Mouse (Mus musculus): ENCODE measurements around the gene Cers1. TPM values are rescaled to one million over a fixed set of nuclear protein-coding genes. Genes with fewer than 3 reads are reported as not detected.

Gene Cers1
- 2.6 and 4.0 TPM in 2 replicates for polyA plus RNA-seq (2015; fragmentation: Nextera tagmentation; extraction: Ambion mirVana)

DNA sequence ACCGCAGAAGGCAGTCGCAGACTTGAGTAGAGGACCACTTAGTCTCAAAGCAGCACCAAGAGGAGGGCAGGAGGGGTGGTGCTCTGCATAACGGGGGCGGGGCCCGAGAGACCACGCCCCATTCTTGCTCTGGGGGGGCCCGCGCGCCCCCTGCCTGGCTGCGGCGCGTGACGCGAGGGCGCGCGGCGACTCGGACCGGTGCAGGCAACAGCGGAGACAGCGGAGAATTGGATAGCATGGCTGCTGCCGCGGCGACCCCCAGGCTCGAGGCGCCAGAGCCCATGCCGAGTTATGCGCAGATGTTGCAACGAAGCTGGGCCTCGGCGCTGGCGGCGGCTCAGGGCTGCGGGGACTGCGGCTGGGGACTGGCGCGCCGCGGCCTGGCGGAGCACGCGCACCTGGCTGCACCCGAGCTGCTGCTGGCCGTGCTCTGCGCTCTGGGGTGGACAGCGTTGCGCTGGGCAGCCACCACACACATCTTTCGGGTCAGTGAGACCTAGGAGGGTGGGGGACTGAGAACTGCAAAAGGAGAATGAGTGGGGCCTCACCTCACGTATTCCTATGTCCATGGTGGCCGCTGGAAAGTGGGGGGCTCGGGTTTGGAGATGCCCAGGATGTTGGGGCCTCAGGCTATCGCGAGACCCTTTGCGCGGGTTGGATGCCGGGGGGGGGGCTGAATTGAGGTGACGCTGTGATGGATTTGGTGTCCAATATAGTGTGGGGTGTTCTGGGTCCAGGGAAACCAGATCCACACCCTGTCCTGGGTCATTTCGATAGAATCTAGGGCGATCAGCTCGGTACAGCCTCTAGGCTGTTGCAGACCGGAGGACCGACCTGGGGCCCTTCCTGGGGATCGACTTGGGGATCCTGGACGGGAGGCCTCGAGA lies at the start of gene Cers1:
Gene Cers1, plus strand, starts transcription at position 152 of the 887 bp plus-strand sequence.
- H3K27me3 ChIP-seq = no peaks in the 10 kb centered on the region
- H3K27ac ChIP-seq = peak within 1 kb of the TSS; percentile 45; the same call in 1 of the 2 replicates
- peak within 1 kb of the TSS; percentile 61 for H3K4me3 ChIP-seq (replicated peaks)
- peak within 1 kb of the TSS; percentile 87 for H3K4me2 ChIP-seq
- peak; percentile 69 for ATAC-seq (replicated peaks; ENCODE audit: low FRiP score)
- H3K4me1 ChIP-seq = peaks cover 28% of the 10 kb centered on the region
- 3% methylated on average over 66 of the region's 66 CpGs for WGBS
- H3K9ac ChIP-seq = peak within 1 kb of the TSS; percentile 56
- peaks cover 30% of the 10 kb centered on the region for H3K36me3 ChIP-seq
- H3K9me3 ChIP-seq (replicated peaks) = no peaks in the 10 kb centered on the region

DNA sequence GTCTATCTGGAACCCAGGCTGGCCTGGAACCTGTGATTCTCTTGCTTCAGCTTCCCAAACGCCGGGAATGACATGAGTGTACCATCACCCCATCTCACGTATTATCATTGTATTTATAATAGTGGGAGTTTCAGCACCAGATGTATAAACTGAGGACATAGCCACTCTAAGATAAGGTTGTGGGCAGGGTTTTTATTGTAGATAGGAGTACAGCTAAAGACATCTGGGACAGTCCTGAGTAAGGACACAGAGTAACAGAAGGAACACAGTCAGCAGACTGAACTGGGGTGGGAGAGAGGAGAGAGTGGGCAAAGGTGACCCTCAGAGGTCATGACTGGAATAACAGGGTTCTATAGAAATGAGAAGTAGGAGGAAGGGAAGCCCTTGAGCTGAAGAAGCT lies 47.9 kb upstream of the Cers1 start:
- peaks cover 38% of the 10 kb centered on the region for H3K36me3 ChIP-seq
- H3K9me3 ChIP-seq (replicated peaks) = no peaks in the 10 kb centered on the region
- peaks cover 7% of the 10 kb centered on the region; the same call in 1 of the 2 replicates for H3K4me1 ChIP-seq
- ATAC-seq (replicated peaks; ENCODE audit: low FRiP score) = no peak
- H3K9ac ChIP-seq = no peak overlapping the region
- no peak overlapping the region for H3K4me2 ChIP-seq
- 85% methylated on average over 3 of the region's 3 CpGs for WGBS
- H3K27ac ChIP-seq = no peak overlapping the region
- H3K4me3 ChIP-seq (replicated peaks) = no peak overlapping the region
- no peaks in the 10 kb centered on the region for H3K27me3 ChIP-seq

DNA sequence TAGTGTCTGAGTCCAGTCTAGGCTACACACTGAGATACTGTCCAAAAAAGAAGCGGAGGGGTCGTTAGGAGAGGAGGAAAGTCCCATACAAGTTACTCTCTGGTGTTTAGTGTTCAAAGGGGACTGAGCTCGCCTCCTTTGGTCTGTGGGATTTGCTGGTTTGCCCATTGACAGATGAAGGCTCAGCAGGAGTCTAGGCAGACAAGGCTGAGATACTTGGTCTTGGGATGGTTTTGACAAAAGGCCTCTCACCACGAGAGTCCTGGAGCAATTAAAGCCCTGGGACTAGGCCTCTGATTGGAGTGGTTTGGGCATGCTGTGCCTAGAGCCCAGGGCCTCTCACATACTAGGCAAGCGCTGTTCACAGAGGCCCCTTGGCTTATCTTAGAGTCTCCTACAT lies 47.3 kb upstream of the Cers1 start:
- no peak overlapping the region for H3K4me3 ChIP-seq (replicated peaks)
- peaks cover 31% of the 10 kb centered on the region for H3K36me3 ChIP-seq
- H3K9me3 ChIP-seq (replicated peaks) = no peaks in the 10 kb centered on the region
- WGBS = 62% methylated on average over 5 of the region's 5 CpGs
- no peaks in the 10 kb centered on the region for H3K27me3 ChIP-seq
- H3K4me2 ChIP-seq = no peak overlapping the region
- no peak for ATAC-seq (replicated peaks; ENCODE audit: low FRiP score)
- H3K4me1 ChIP-seq = peaks cover 12% of the 10 kb centered on the region; the same call in 1 of the 2 replicates
- no peak overlapping the region for H3K9ac ChIP-seq
- peak overlapping the region; percentile 48; the same call in 1 of the 2 replicates for H3K27ac ChIP-seq

GRCm38 (mm10) chr8:70268799-70269565 lies 46.6 kb upstream of the Cers1 start:
- no peak overlapping the region for H3K4me3 ChIP-seq (replicated peaks)
- H3K4me1 ChIP-seq = peaks cover 12% of the 10 kb centered on the region; the same call in 1 of the 2 replicates
- peak overlapping the region; percentile 48; the same call in 1 of the 2 replicates for H3K27ac ChIP-seq
- 52% methylated on average over 11 of the region's 11 CpGs for WGBS
- no peaks in the 10 kb centered on the region for H3K27me3 ChIP-seq
- no peaks in the 10 kb centered on the region for H3K9me3 ChIP-seq (replicated peaks)
- peaks cover 25% of the 10 kb centered on the region for H3K36me3 ChIP-seq
- H3K4me2 ChIP-seq = no peak overlapping the region
- no peak overlapping the region for H3K9ac ChIP-seq
- no peak for ATAC-seq (replicated peaks; ENCODE audit: low FRiP score)

- no peaks in the 10 kb centered on the region for H3K27me3 ChIP-seq
- H3K9me3 ChIP-seq (replicated peaks) = no peaks in the 10 kb centered on the region
- H3K4me3 ChIP-seq (replicated peaks) = no peak overlapping the region
- no peak overlapping the region for H3K27ac ChIP-seq
- H3K4me1 ChIP-seq = peaks cover 17% of the 10 kb centered on the region; the same call in 1 of the 2 replicates
- no peaks in the 10 kb centered on the region for H3K36me3 ChIP-seq
- no peak overlapping the region for H3K4me2 ChIP-seq
- peak; percentile 41; the same call in 1 of the 2 replicates for ATAC-seq (replicated peaks; ENCODE audit: low FRiP score)
- WGBS = 45% methylated on average over 3 of the region's 3 CpGs
- H3K9ac ChIP-seq = no peak overlapping the region
These were observed 42.6 kb upstream of the Cers1 start for GRCm38 (mm10) chr8:70272949-70273348.

- Histone ChIP-seq H3K27me3 (no peaks in the 10 kb centered on the region), H3K36me3 (no peaks in the 10 kb centered on the region), H3K9ac (no peak overlapping the region), H3K4me2 (no peak overlapping the region), H3K4me3 (replicated peaks) (no peak overlapping the region), H3K27ac (no peak overlapping the region), H3K4me1 (peaks cover 22% of the 10 kb centered on the region; the same call in 1 of the 2 replicates), H3K9me3 (replicated peaks) (no peaks in the 10 kb centered on the region)
- ATAC-seq (replicated peaks; ENCODE audit: low FRiP score) = no peak
These were observed 41.2 kb upstream of the Cers1 start for GRCm38 (mm10) chr8:70274350-70274749.

- Histone ChIP-seq H3K27me3 (no peaks in the 10 kb centered on the region), H3K9me3 (replicated peaks) (no peaks in the 10 kb centered on the region), H3K4me2 (no peak overlapping the region), H3K4me3 (replicated peaks) (no peak overlapping the region), H3K9ac (no peak overlapping the region), H3K27ac (peak overlapping the region; percentile 75), H3K4me1 (peaks cover 34% of the 10 kb centered on the region), H3K36me3 (no peaks in the 10 kb centered on the region)
- 85% methylated on average over 3 of the region's 3 CpGs for WGBS
- ATAC-seq (replicated peaks; ENCODE audit: low FRiP score) = 0 out of 2 replicates have a peak, but pooled peaks have one; percentile 23
These were observed 39.1 kb upstream of the Cers1 start for GRCm38 (mm10) chr8:70276476-70276875.

DNA sequence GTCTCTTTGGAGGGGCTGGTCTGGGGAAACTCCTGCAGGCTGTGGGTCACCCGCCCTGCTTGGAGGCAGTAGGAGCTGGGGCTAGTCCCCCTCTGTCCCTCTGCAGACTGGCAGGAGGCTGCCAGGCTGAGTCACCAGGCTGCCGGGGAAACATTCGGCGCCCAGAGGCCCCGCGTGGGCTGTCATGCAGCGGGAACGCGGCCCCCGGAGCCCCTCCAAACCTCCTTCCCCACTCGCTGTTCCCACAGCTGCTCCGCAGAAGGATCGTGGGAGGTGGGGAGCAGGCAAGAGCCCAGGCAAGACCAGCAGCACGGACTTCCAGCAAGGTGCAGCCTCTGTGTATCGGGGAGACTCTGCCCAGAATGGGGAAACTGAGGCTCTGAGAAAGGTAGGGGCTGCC lies 37.4 kb upstream of the Cers1 start:
- 58% methylated on average over 15 of the region's 15 CpGs for WGBS
- no peak overlapping the region for H3K4me3 ChIP-seq (replicated peaks)
- no peak overlapping the region for H3K4me2 ChIP-seq
- no peak overlapping the region for H3K9ac ChIP-seq
- H3K4me1 ChIP-seq = peaks cover 34% of the 10 kb centered on the region
- no peaks in the 10 kb centered on the region for H3K9me3 ChIP-seq (replicated peaks)
- H3K27ac ChIP-seq = no peak overlapping the region
- no peaks in the 10 kb centered on the region for H3K27me3 ChIP-seq
- ATAC-seq (replicated peaks; ENCODE audit: low FRiP score) = no peak
- no peaks in the 10 kb centered on the region for H3K36me3 ChIP-seq

DNA sequence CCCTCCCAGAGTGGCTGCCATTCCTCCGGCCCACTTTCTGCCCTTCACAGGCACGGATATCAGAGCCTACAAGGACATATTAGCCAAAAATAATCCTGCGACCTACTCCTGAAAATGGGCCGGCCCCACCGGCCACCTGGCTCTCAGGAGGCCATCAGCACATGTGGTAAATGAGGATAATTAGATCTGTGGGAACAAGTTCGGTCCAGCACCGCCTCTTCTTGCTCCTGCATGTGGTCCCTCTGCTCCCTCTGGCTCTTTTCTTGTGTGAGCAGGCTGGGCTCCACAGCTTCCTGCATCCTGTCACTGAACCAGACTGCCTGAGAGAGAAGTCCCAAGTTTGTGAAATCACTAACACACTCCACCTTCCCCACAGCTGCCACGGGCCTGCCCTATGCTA lies 36.3 kb upstream of the Cers1 start:
- H3K27ac ChIP-seq = peak overlapping the region; percentile 52; the same call in 1 of the 2 replicates

DNA sequence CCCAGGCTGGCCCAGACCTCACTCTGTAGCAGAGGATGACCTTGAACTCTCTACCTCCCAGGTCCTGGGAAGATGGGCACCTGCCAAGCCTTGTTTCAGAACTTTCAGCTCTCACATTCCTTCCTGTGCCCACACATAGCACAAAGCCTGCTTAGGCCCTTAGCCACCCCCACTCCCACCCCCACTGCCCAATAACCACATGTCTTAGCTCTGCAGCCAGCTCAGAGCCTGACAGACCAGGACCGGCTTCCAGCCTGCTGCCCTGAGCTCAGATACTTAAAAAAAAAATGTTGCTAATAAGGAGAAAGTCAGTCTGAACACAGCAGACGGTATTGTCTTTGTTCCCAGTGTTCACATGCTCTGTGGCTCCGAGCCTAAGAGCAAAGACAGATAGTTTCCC lies 34.6 kb upstream of the Cers1 start:
- H3K9me3 ChIP-seq (replicated peaks) = no peaks in the 10 kb centered on the region
- ATAC-seq (replicated peaks; ENCODE audit: low FRiP score) = no peak
- H3K27me3 ChIP-seq = no peaks in the 10 kb centered on the region
- H3K4me3 ChIP-seq (replicated peaks) = no peak overlapping the region
- H3K4me1 ChIP-seq = peaks cover 50% of the 10 kb centered on the region
- H3K36me3 ChIP-seq = peaks cover 14% of the 10 kb centered on the region
- H3K9ac ChIP-seq = no peak overlapping the region
- H3K27ac ChIP-seq = peak overlapping the region; percentile 90
- H3K4me2 ChIP-seq = no peak overlapping the region
- 49% methylated on average over 3 of the region's 3 CpGs for WGBS

More for the DNA sequence above, 36.3 kb upstream of the Cers1 start:
- H3K4me3 ChIP-seq (replicated peaks) = no peak overlapping the region
- no peak overlapping the region for H3K9ac ChIP-seq
- no peak for ATAC-seq (replicated peaks; ENCODE audit: low FRiP score)
- H3K9me3 ChIP-seq (replicated peaks) = no peaks in the 10 kb centered on the region
- peaks cover 42% of the 10 kb centered on the region for H3K4me1 ChIP-seq
- 60% methylated on average over 8 of the region's 8 CpGs for whole genome bisulfite sequencing
- no peaks in the 10 kb centered on the region for H3K36me3 ChIP-seq
- H3K4me2 ChIP-seq = no peak overlapping the region
- H3K27me3 ChIP-seq = no peaks in the 10 kb centered on the region

GRCm38 (mm10) chr8:70282603-70283135 lies 32.9 kb upstream of the Cers1 start, which contains the start of gene Homer3:
Gene Homer3 (plus strand): TSS chr8:70282827.
- no peaks in the 10 kb centered on the region for H3K27me3 ChIP-seq
- H3K9ac ChIP-seq = peak within 1 kb of the TSS; percentile 98
- peaks cover 31% of the 10 kb centered on the region for H3K36me3 ChIP-seq
- H3K27ac ChIP-seq = peak within 1 kb of the TSS; percentile 90
- WGBS = under 1% methylated on average over 36 of the region's 36 CpGs
- peak; percentile 90 for ATAC-seq (replicated peaks; ENCODE audit: low FRiP score)
- H3K9me3 ChIP-seq (replicated peaks) = no peaks in the 10 kb centered on the region
- H3K4me1 ChIP-seq = peaks cover 48% of the 10 kb centered on the region
- H3K4me3 ChIP-seq (replicated peaks) = peak within 1 kb of the TSS; percentile 88
- peak within 1 kb of the TSS; percentile 79 for H3K4me2 ChIP-seq

Measured in kidney, embryonic 15.5 days (tissue).